Mouse (Mus musculus) stomach, postnatal 0 days (tissue): Measurements from ENCODE around the gene Ccsap.

Experiments used
- CTCF ChIP-seq: IDR thresholded peaks from 2 replicates; pipeline ENCODE4 v1.5.1; 2016; ENCODE audit warnings: antibody characterized with exemption, low read depth, mild to moderate bottlenecking, moderate library complexity
- EP300 ChIP-seq: optimal IDR thresholded peaks from 2 replicates; pipeline ENCODE3; 2016; ENCODE audit warnings: antibody characterized with exemption

DNA sequence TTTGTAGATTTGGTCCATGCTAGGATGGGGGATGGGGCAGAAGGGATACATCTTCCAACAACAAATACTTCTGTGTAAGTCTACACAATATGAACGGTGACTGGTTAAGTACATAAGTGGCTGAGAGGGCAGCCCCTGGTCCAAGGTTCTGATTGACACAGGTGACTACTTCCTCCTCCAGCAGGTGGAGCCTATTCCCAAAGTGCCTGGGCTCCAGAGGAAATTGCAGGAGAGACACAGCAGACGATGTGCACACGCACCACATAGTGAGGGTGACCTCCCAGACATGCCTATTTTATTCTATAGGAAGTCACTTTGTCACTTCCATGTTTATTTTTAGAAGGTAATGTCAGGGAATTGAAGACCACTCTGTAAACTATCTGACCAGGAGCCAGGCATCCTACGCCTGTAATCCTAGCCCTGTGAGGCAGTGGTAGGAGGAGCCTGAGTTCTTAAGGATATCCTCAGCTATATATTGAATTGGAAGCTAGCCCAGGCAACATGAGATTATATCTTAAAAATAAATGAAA, 20.9 kb upstream of the Ccsap start:
- TF ChIP-seq EP300 (no peak), CTCF (peak; percentile 53)
